Mouse (Mus musculus) heart, postnatal 0 days (tissue): Measurements from ENCODE around the gene 6430548M08Rik. TPM values are rescaled to one million over a fixed set of nuclear protein-coding genes. Genes with fewer than 3 reads are reported as not detected.

Experiments used
- ATAC-seq: fragments of 200-750 bp; cut with Nextera tagmentation; 2 replicates; pipeline ENCODE4 v1.8.0; 2017; ENCODE audit warnings: low read depth, moderate number of reproducible peaks, moderate library complexity; ENCODE audit not compliant: insufficient read depth
- DNase-seq: peaks from one replicate; pipeline ENCODE4 v3.0.0-alpha.2; 2016; ENCODE audit warnings: low spot score
- H3K27ac ChIP-seq: fragments of 300-500 bp; sonication (generic); 2 replicates; pipeline ENCODE4 v1.5.1; 2014; ENCODE audit warnings: low read depth, mild to moderate bottlenecking
- H3K27me3 ChIP-seq: fragments of 300-500 bp; sonication (generic); 2 replicates; pipeline ENCODE4 v1.6.1; 2014; ENCODE audit warnings: low read length, mixed read lengths; ENCODE audit not compliant: control insufficient read depth, insufficient read depth
- H3K36me3 ChIP-seq: fragments of 300-500 bp; sonication (generic); replicated peaks from 2 replicates; pipeline ENCODE4 v1.6.1; 2014; ENCODE audit warnings: low read length, mixed read lengths; ENCODE audit not compliant: control insufficient read depth, insufficient read depth
- H3K4me1 ChIP-seq: fragments of 300-500 bp; sonication (generic); 2 replicates; pipeline ENCODE4 v1.6.1; 2014; ENCODE audit warnings: antibody characterized with exemption; ENCODE audit not compliant: control insufficient read depth, insufficient read depth
- H3K4me2 ChIP-seq: fragments of 300-500 bp; sonication (generic); 2 replicates; pipeline ENCODE4 v1.6.1; 2014; ENCODE audit warnings: low read depth, mild to moderate bottlenecking, low read length, moderate library complexity
- H3K4me3 ChIP-seq: fragments of 300-500 bp; sonication (generic); 2 replicates; pipeline ENCODE4 v1.5.1; 2014; ENCODE audit warnings: low read depth, low read length
- H3K9ac ChIP-seq: fragments of 300-500 bp; sonication (generic); replicated peaks from 2 replicates; pipeline ENCODE4 v1.6.1; 2014; ENCODE audit warnings: low read depth, low read length, mixed read lengths
- H3K9me3 ChIP-seq: fragments of 300-500 bp; sonication (generic); replicated peaks from 2 replicates; pipeline ENCODE4 v1.6.1; 2016; ENCODE audit warnings: low read length; ENCODE audit not compliant: control insufficient read depth
- CTCF ChIP-seq: IDR thresholded peaks from 2 replicates; pipeline ENCODE4 v1.5.1; 2016; ENCODE audit warnings: antibody characterized with exemption, control low read depth, low read depth
- EP300 ChIP-seq: IDR thresholded peaks from 2 replicates; pipeline ENCODE4 v1.6.1; 2016; ENCODE audit warnings: antibody characterized with exemption, low read depth
- WGBS: fragments of 180-500 bp; shearing (Covaris S2); extraction: QIAGEN DNeasy Blood & Tissue Kit; methylation state at CpG from one replicate; pipeline ENCODE4 v1.1.7; 2014; 5-methylcytosine and 5-hydroxymethylcytosine counted together
- polyA plus RNA-seq: library from polyadenylated mRNA; unstranded; fragments of >200 nt; fragmentation: Nextera tagmentation; extraction: Ambion mirVana; gene quantifications from 2 replicates; pipeline ENCODE4 v1.2.1, GENCODE M21; 2015
- total RNA-seq: library from RNA; depleted of rRNA; stranded (reverse); fragments of >200 nt; gene quantifications from 2 replicates; pipeline ENCODE4 v1.2.3, GENCODE M21; 2014; ENCODE audit warnings: low replicate concordance

The 6430548M08Rik gene
- total and polyA plus RNA-seq, 2 experiments from 2014 or later = 8.4 to 14.5 TPM

DNA sequence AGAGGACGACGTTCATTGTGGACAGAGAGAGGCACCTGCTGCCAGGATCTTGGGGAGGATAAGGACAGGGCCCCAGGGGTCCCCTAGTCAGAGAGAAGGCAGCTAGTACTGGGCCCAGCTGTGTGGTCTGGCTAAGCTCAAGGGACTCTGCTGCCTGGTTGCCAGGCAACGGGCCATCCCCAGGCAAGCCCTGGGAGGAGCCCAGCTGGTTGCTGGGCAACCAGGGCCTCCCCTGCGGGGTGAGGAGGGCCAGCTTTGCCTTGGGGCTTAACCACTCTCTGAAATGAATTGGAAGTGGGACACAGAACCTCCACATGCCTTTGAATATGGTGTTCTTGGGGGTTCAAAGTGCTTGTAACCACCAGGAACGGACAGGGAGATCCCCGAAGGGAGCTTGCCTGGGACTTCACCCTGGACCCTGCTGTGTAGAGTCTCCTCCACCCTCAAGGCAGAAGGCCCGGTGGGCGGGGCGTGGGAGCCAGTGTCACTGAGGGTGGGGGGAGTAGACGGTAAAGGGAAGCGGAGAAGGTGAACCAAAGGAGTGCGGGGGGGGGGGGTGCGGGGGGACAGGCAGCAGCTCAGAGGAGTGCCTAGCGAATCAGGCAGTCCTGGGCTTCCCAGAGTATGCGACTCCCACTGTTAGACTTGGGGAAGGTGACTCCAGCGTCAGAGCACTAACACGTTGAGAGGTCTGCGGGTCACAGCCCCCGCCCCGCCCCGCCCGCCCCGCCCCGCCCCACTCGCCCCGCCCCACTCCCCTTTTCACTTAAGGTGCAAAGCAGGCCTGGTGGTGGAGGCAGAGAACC is 63.6 kb downstream of the 6430548M08Rik start, which contains the start of gene Fam92b:
Gene Fam92b, minus strand, starts transcription at position 149 of the 806 bp plus-strand sequence.
- H3K27ac ChIP-seq = no peak within 1 kb of the TSS
- peak; percentile 78 for ATAC-seq
- 2% methylated on average over 16 of the region's 26 CpGs for WGBS
- no peak for TF ChIP-seq EP300
- TF ChIP-seq CTCF = no peak
- no peak within 1 kb of the TSS for H3K4me2 ChIP-seq
- peaks cover 37% of the 10 kb centered on the region for H3K27me3 ChIP-seq
- H3K4me3 ChIP-seq = no peak within 1 kb of the TSS
- H3K9ac ChIP-seq = no peak within 1 kb of the TSS
- peak; percentile 90 for DNase-seq
- no peaks in the 10 kb centered on the region for H3K9me3 ChIP-seq
- H3K4me1 ChIP-seq = peaks cover 3% of the 10 kb centered on the region; the same call in 1 of the 2 replicates
- no peaks in the 10 kb centered on the region for H3K36me3 ChIP-seq

DNA sequence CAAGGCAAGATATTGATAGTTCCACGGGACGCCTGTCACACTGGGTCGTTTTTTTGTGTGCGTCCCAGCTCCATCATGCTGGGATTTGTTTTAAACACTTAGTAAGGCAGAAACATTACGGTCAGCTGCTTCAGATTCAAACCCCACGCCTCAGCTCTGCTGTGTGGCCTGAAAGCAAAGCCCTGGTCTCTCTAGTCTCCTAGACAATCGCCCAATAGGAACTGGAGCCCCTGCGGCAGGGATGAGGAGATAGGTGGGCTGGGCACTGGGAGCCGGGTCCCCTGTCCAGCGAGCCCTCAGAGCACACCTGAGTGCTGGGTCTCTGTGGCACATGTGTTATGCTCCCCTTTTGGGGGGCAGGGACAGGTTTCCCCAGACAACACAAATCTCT is 64.2 kb downstream of the 6430548M08Rik start:
- TF ChIP-seq EP300 (no peak), CTCF (no peak)
- ATAC-seq = no peak
- Histone ChIP-seq H3K4me3 (no peak overlapping the region), H3K9me3 (no peaks in the 10 kb centered on the region), H3K4me1 (peaks cover 3% of the 10 kb centered on the region; the same call in 1 of the 2 replicates), H3K4me2 (no peak overlapping the region), H3K36me3 (no peaks in the 10 kb centered on the region), H3K9ac (no peak overlapping the region), H3K27ac (no peak overlapping the region), H3K27me3 (peaks cover 37% of the 10 kb centered on the region)
- whole genome bisulfite sequencing = 14% methylated on average over 10 of the region's 10 CpGs
- DNase-seq = peak; percentile 4

DNA sequence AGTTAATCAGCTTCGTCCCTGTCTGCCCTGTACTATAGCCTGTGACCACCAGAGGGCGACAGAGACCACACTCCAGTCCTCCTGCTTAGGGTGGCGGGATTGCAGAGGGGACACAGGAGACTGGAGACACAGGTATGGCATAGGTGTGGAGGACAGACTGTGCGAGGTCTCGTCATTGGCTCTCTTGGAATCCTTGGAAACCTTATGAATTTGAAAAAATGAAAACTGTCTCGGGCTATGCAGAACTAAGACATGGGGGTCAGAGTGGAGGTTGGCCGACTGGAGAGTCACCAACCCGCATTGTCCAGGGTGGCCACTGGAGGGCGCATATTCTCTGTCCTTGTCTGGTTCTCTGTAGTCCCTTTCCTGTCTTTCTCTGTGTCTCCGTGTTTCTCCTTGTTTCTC is 65.1 kb downstream of the 6430548M08Rik start:
- no peaks in the 10 kb centered on the region for H3K9me3 ChIP-seq
- 1% methylated on average over 10 of the region's 10 CpGs for WGBS
- H3K9ac ChIP-seq = no peak overlapping the region
- peak; percentile 75 for ATAC-seq
- peak; percentile 71 for DNase-seq
- TF ChIP-seq CTCF (peak; percentile 99), EP300 (no peak)
- H3K27me3 ChIP-seq = peaks cover 36% of the 10 kb centered on the region
- no peak overlapping the region for H3K27ac ChIP-seq
- H3K4me2 ChIP-seq = peak overlapping the region; percentile 49
- H3K4me3 ChIP-seq = 0 out of 2 replicates have a peak overlapping the region, but pooled peaks have one; percentile 7
- H3K4me1 ChIP-seq = peaks cover 3% of the 10 kb centered on the region; the same call in 1 of the 2 replicates
- no peaks in the 10 kb centered on the region for H3K36me3 ChIP-seq

DNA sequence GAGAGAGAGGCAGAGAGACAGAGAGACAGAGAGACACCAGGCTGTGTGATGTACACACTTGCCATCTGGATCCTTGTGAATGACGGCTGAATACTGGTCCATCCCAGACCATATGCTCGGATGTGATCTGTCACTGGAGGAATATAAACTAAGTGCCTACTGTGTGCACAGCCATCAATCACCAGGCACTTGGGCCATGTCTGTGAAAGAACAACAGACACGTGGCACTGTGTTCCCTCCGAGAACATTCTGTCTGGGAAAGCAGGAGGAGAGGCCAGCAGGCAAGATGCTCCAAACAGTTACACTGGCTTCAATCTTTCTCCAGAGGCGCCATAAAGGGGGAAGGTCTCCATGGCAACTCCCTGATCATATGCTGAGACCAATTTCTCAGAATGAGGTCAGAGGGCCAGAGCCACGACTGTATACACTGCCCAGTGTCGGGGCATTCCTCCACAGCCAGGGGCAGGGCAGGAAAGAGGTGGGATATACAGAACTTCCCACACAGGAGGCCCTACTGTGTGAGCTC is 66.6 kb downstream of the 6430548M08Rik start:
- Histone ChIP-seq H3K27ac (no peak overlapping the region), H3K36me3 (no peaks in the 10 kb centered on the region), H3K9me3 (no peaks in the 10 kb centered on the region), H3K27me3 (peaks cover 22% of the 10 kb centered on the region), H3K4me3 (no peak overlapping the region), H3K4me1 (peaks cover 16% of the 10 kb centered on the region), H3K4me2 (no peak overlapping the region), H3K9ac (no peak overlapping the region)
- DNase-seq (no peak), ATAC-seq (no peak)
- 69% methylated on average over 7 of the region's 7 CpGs for WGBS
- TF ChIP-seq EP300 = no peak
- TF ChIP-seq CTCF = no peak

DNA sequence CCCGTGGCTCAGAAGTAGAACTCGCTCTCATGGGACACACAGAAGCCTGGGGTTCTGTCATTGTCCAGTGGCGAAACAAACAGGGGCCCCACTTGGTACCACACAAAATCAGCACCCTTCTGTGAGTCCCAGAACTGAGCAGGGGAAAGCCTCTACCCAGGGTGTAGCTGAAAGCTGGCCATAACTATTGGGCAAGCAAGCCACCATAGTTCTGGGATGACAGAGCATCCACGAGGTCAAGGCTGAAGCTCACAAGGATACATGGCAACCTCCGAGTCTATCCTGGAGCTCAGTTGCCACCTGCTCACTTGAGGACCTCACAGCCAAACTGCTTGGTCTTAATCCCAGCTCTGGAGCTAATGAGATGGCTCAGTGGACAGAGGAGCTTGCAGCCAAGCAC is 67.3 kb downstream of the 6430548M08Rik start:
- peaks cover 20% of the 10 kb centered on the region for H3K27me3 ChIP-seq
- H3K27ac ChIP-seq = no peak overlapping the region
- WGBS = 75% methylated on average over 5 of the region's 5 CpGs
- no peaks in the 10 kb centered on the region for H3K36me3 ChIP-seq
- DNase-seq = no peak
- no peaks in the 10 kb centered on the region for H3K9me3 ChIP-seq
- H3K4me1 ChIP-seq = peaks cover 23% of the 10 kb centered on the region
- no peak overlapping the region for H3K9ac ChIP-seq
- no peak overlapping the region for H3K4me3 ChIP-seq
- no peak for ATAC-seq
- no peak overlapping the region for H3K4me2 ChIP-seq
- TF ChIP-seq CTCF (no peak), EP300 (no peak)
